Mouse (Mus musculus) C2C12 (cell line): Measurements from ENCODE around the gene Ppp4r1. TPM values are rescaled to one million over a fixed set of nuclear protein-coding genes. Genes with fewer than 3 reads are reported as not detected.

Experiments used
- H3K27me3 ChIP-seq: one replicate; pipeline ENCODE4 v1.6.1; 2011; ENCODE audit not compliant: control insufficient read depth, insufficient read depth, insufficient read length
- H3K36me3 ChIP-seq: one replicate; pipeline ENCODE4 v1.6.1; 2011; ENCODE audit not compliant: control insufficient read depth, insufficient read depth
- H3K4me3 ChIP-seq: one replicate; pipeline ENCODE4 v1.5.1; 2011; ENCODE audit warnings: mild to moderate bottlenecking, control low read depth; ENCODE audit not compliant: poor library complexity, insufficient read depth, severe bottlenecking
- H3K79me2 ChIP-seq: one replicate; pipeline ENCODE4 v1.6.1; 2011; ENCODE audit not compliant: control insufficient read depth, insufficient read depth
- H3K79me3 ChIP-seq: one replicate; pipeline ENCODE4 v1.6.1; 2011; ENCODE audit warnings: low read depth, control low read depth
- H3ac ChIP-seq: one replicate; pipeline ENCODE3; 2011; ENCODE audit warnings: low read depth; ENCODE audit not compliant: control insufficient read depth, insufficient read length
- CEBPB ChIP-seq: IDR thresholded peaks from one replicate; pipeline ENCODE4 v1.6.1; 2011; ENCODE audit warnings: low read depth, mild to moderate bottlenecking, control low read depth, moderate library complexity
- CTCF ChIP-seq: IDR thresholded peaks from one replicate; pipeline ENCODE4 v1.5.1; 2011; ENCODE audit not compliant: control insufficient read depth, insufficient read depth, insufficient read length
- FOSL1 ChIP-seq: IDR thresholded peaks from one replicate; pipeline ENCODE4 v1.8.0; 2011; ENCODE audit warnings: mild to moderate bottlenecking, low read length; ENCODE audit not compliant: poor library complexity, insufficient read depth, severe bottlenecking
- MAX ChIP-seq: IDR thresholded peaks from one replicate; pipeline ENCODE4 v1.6.1; 2011; ENCODE audit warnings: mild to moderate bottlenecking, control low read depth
- MYOD1 ChIP-seq: IDR thresholded peaks from one replicate; pipeline ENCODE4 v1.6.1; 2011; ENCODE audit warnings: low read depth; ENCODE audit not compliant: control insufficient read depth, insufficient read length
- MYOG ChIP-seq: IDR thresholded peaks from one replicate; pipeline ENCODE4 v1.6.1; 2011; ENCODE audit not compliant: control insufficient read depth, insufficient read length; ENCODE audit errors: extremely low read depth
- USF1 ChIP-seq: IDR thresholded peaks from one replicate; pipeline ENCODE4 v1.6.1; 2011; ENCODE audit warnings: low read depth, mild to moderate bottlenecking, control low read depth, moderate library complexity
- polyA plus RNA-seq: library from polyadenylated mRNA; unstranded; fragments of >200 nt; fragmentation: generic; extraction: Trizol; gene quantifications from one replicate; pipeline ENCODE4 v1.2.1, GENCODE M21; 2012; ENCODE audit warnings: missing spikeins

The Ppp4r1 gene
- polyA plus RNA-seq, 1 experiment = 61.8 TPM

GRCm38 (mm10) chr17:65793307-65793930, 11.0 kb downstream of the Ppp4r1 start:
- H3K27me3 ChIP-seq = no peaks in the 10 kb centered on the region
- H3K79me2 ChIP-seq = peaks cover 100% of the 10 kb centered on the region
- peaks cover 96% of the 10 kb centered on the region for H3K79me3 ChIP-seq
- no peak for TF ChIP-seq CEBPB
- TF ChIP-seq CTCF = no peak
- TF ChIP-seq FOSL1 = no peak
- TF ChIP-seq MYOD1 = no peak
- TF ChIP-seq MYOG = no peak
- no peak for TF ChIP-seq USF1
- TF ChIP-seq MAX = no peak
- peaks cover 6% of the 10 kb centered on the region for H3K36me3 ChIP-seq
- H3K4me3 ChIP-seq = no peak overlapping the region
- H3ac ChIP-seq = no peak overlapping the region

- TF ChIP-seq MYOG (no peak), MAX (no peak), CEBPB (no peak), CTCF (no peak), FOSL1 (no peak), USF1 (no peak), MYOD1 (no peak)
- H3ac ChIP-seq = no peak overlapping the region
- H3K36me3 ChIP-seq = peaks cover 6% of the 10 kb centered on the region
- H3K4me3 ChIP-seq = no peak overlapping the region
- peaks cover 100% of the 10 kb centered on the region for H3K79me2 ChIP-seq
- peaks cover 96% of the 10 kb centered on the region for H3K79me3 ChIP-seq
- no peaks in the 10 kb centered on the region for H3K27me3 ChIP-seq
Measured at GRCm38 (mm10) chr17:65794096-65794850, 11.9 kb downstream of the Ppp4r1 start.

GRCm38 (mm10) chr17:65796056-65796455, 13.7 kb downstream of the Ppp4r1 start:
- no peaks in the 10 kb centered on the region for H3K27me3 ChIP-seq
- H3ac ChIP-seq = no peak overlapping the region
- H3K79me3 ChIP-seq = peaks cover 96% of the 10 kb centered on the region
- no peak for TF ChIP-seq MAX
- no peak for TF ChIP-seq MYOG
- no peak for TF ChIP-seq USF1
- TF ChIP-seq CTCF = no peak
- no peak for TF ChIP-seq FOSL1
- TF ChIP-seq CEBPB = no peak
- no peak for TF ChIP-seq MYOD1
- H3K36me3 ChIP-seq = peaks cover 6% of the 10 kb centered on the region
- no peak overlapping the region for H3K4me3 ChIP-seq
- H3K79me2 ChIP-seq = peaks cover 100% of the 10 kb centered on the region

- Histone ChIP-seq H3K79me3 (peaks cover 96% of the 10 kb centered on the region), H3K79me2 (peaks cover 100% of the 10 kb centered on the region), H3K36me3 (peaks cover 15% of the 10 kb centered on the region), H3K27me3 (no peaks in the 10 kb centered on the region), H3K4me3 (no peak overlapping the region), H3ac (no peak overlapping the region)
- no peak for TF ChIP-seq USF1
- no peak for TF ChIP-seq CTCF
- no peak for TF ChIP-seq FOSL1
- TF ChIP-seq MYOG = no peak
- no peak for TF ChIP-seq CEBPB
- TF ChIP-seq MYOD1 = no peak
- no peak for TF ChIP-seq MAX
Measured at GRCm38 (mm10) chr17:65798446-65798845, 16.1 kb downstream of the Ppp4r1 start.

- peaks cover 23% of the 10 kb centered on the region for H3K36me3 ChIP-seq
- peaks cover 96% of the 10 kb centered on the region for H3K79me3 ChIP-seq
- no peak overlapping the region for H3ac ChIP-seq
- no peak overlapping the region for H3K4me3 ChIP-seq
- peaks cover 100% of the 10 kb centered on the region for H3K79me2 ChIP-seq
- TF ChIP-seq CEBPB (no peak), CTCF (no peak), MYOG (no peak), MYOD1 (no peak), FOSL1 (no peak), MAX (no peak)
- H3K27me3 ChIP-seq = no peaks in the 10 kb centered on the region
Measured at GRCm38 (mm10) chr17:65799353-65799752, 17.0 kb downstream of the Ppp4r1 start.
